Mouse (Mus musculus): ENCODE data around the gene Rnf5.

DNA sequence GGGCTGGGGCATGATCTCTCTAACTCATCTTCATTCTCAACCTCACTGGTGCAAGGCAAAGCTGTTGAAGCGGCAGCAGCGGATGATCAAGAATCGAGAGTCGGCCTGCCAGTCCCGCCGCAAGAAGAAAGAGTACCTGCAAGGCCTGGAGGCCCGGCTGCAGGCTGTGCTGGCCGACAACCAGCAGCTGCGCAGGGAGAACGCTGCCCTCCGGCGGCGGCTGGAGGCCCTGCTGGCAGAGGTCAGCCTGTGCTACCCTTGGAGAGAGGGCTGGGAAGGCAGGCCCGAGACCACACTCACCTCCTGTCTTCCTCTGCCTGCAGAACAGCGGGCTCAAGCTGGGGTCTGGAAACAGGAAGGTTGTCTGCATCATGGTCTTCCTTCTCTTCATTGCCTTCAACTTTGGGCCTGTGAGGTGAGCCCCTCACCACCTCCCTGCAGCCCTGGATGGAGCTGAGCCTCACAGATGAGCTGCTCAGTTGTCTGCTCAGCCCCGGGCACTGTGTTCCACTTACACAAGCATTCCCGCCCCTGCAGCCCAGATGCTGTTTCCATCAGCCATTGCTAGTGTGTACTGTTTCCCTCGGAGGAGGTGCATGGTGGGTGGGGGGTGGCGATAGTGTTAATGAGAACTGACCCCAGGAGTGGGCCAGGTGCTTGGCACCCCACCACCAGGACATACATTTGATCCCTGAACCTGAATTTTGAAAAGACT lies 48.2 kb upstream of the Rnf5 start:
- peak; percentile 54 for TF ChIP-seq CTCF (IDR thresholded peaks at IDR 0.05; ENCODE audit: borderline replicate concordance, insufficient read depth, low read length)
- no peak for TF ChIP-seq POLR2A (IDR thresholded peaks at IDR 0.05; ENCODE audit: low read depth, low read length)

All from embryonic fibroblast, embryonic 13.5 days (primary cell).